Mouse (Mus musculus) cerebellum, postnatal 10 days (tissue): ENCODE measurements around the gene Bmp7.

Source experiments
- DNase-seq, 2 experiments: peaks; one replicate each; pipeline ENCODE4 v3.0.0; 2021; ENCODE audit warnings: mixed read lengths in 2 of 2

Gene Bmp7

GRCm38 (mm10) chr2:172939639-172940002 lies 500 bp downstream of the Bmp7 start:
- no peak for DNase-seq

GRCm38 (mm10) chr2:172938761-172939638 lies 1.1 kb downstream of the Bmp7 start:
- DNase-seq = peak in 1 of 2 experiments; percentile 13

- DNase-seq = peak in 1 of 2 experiments; percentile 12
Measured at GRCm38 (mm10) chr2:172937326-172938190, 2.6 kb downstream of the Bmp7 start.

- no peak for DNase-seq
Measured at GRCm38 (mm10) chr2:172936844-172937243, 3.3 kb downstream of the Bmp7 start.

- DNase-seq = no peak
Measured at GRCm38 (mm10) chr2:172935776-172936562, 4.2 kb downstream of the Bmp7 start.

- DNase-seq = peak in 1 of 2 experiments; percentile 15
Measured at GRCm38 (mm10) chr2:172934891-172935740, 5.0 kb downstream of the Bmp7 start.

GRCm38 (mm10) chr2:172934420-172934788 lies 5.7 kb downstream of the Bmp7 start:
- DNase-seq = peak in 1 of 2 experiments; percentile 11

GRCm38 (mm10) chr2:172933631-172934419 lies 6.3 kb downstream of the Bmp7 start:
- DNase-seq = peak in 1 of 2 experiments; percentile 56

- DNase-seq = no peak
Measured at GRCm38 (mm10) chr2:172931137-172931898, 8.8 kb downstream of the Bmp7 start.

GRCm38 (mm10) chr2:172929905-172930436 lies 10.2 kb downstream of the Bmp7 start:
- DNase-seq = no peak

GRCm38 (mm10) chr2:172927643-172928042 lies 12.5 kb downstream of the Bmp7 start:
- DNase-seq = no peak

- no peak for DNase-seq
Measured at GRCm38 (mm10) chr2:172926311-172926710, 13.8 kb downstream of the Bmp7 start.

GRCm38 (mm10) chr2:172924961-172925360 lies 15.2 kb downstream of the Bmp7 start:
- no peak for DNase-seq

- no peak for DNase-seq
Measured at GRCm38 (mm10) chr2:172923198-172923597, 16.9 kb downstream of the Bmp7 start.

- no peak for DNase-seq
Measured at GRCm38 (mm10) chr2:172922597-172922996, 17.5 kb downstream of the Bmp7 start.

GRCm38 (mm10) chr2:172914018-172914417 lies 26.1 kb downstream of the Bmp7 start:
- no peak for DNase-seq

GRCm38 (mm10) chr2:172911715-172912114 lies 28.4 kb downstream of the Bmp7 start:
- peak; percentile 56 to 66 for DNase-seq

- no peak for DNase-seq
Measured at GRCm38 (mm10) chr2:172911157-172911556, 29.0 kb downstream of the Bmp7 start.

GRCm38 (mm10) chr2:172909463-172909862 lies 30.7 kb downstream of the Bmp7 start:
- DNase-seq = peak; percentile 64 to 73

GRCm38 (mm10) chr2:172906146-172906545 lies 34.0 kb downstream of the Bmp7 start:
- DNase-seq = no peak
